31 mouse cellular contexts compared by ENCODE assay signal in the genomic region with DNA sequence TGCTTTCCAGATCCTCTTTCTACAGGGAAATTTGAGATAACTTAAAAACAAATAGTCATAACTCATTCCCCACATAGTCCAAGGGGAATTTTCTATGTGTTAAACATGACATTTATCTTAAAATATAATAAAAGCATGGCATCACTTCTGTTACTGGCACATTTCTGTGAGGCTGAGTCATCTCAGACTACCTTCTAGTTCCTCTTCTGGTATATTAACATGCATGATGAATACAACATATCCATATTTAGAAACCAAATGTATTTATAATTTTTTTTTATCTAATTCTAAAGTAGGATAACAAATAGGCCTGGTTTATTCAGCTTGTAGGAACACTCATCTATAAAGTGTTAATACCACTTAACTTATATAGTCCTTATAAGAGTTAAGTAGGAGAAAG. TPM values are rescaled to one million over a fixed set of nuclear protein-coding genes. Genes with fewer than 3 reads are reported as not detected.
A peak's percentile ranks its signal among the peaks of the same experiment; 100 is the strongest.
DNase-seq lines count a peak whose midpoint lies in the region; ATAC-seq and TF ChIP-seq lines count a peak whose summit lies in the region.
"Had no signal": no experiment of that assay in that cellular context is flagged by ENCODE, and none has a peak within 500 bp of the region (broad histone marks: within the 10 kb centered on the region; RNA-seq: fewer than 3 reads in every experiment).

No protein-coding gene starts in this region.

- H3K4me1 ChIP-seq in MEL (ENCODE audit: control insufficient read depth in 1 of 2, insufficient read depth in 2 of 2, low read length in 2 of 2), result peaks cover 12 to 36% of the 10 kb centered on the region in 2 experiments
- H3K4me1 ChIP-seq in liver, embryonic 13.5 days (replicated peaks), result peaks cover 60% of the 10 kb centered on the region

- TF ChIP-seq POLR2A in MEL (IDR thresholded peaks at IDR 0.05; ENCODE audit: control insufficient read depth in 1 of 2, insufficient read depth in 1 of 2, low read depth in 1 of 2, low read length in 2 of 2, poor library complexity in 1 of 2), result no peak

- H3K9ac ChIP-seq in MEL (ENCODE audit: control insufficient read depth, low read depth, low read length, poor library complexity, severe bottlenecking), result no peak overlapping the region; the same call in none of the 2 replicates
- H3K9ac ChIP-seq in liver, embryonic 13.5 days, result no peak overlapping the region; the same call in 1 of the 2 replicates
- H3K9ac ChIP-seq: embryonic facial prominence, embryonic 12.5 days; hindbrain, embryonic 15.5 days; limb, embryonic 15.5 days; lung, embryonic 15.5 days; midbrain, embryonic 12.5 days; neural tube, embryonic 12.5 days had no signal

- no peak for TF ChIP-seq RAD21 in MEL (IDR thresholded peaks at IDR 0.05; ENCODE audit: low read depth, low read length)

- no peak for TF ChIP-seq CTCF in MEL (IDR thresholded peaks at IDR 0.05 in 2 of 3, conservative IDR thresholded peaks at IDR 0.05 in 1 of 3; ENCODE audit: control insufficient read depth in 1 of 3, insufficient read depth in 1 of 3, low read depth in 2 of 3, low read length in 3 of 3, poor library complexity in 1 of 3, severe bottlenecking in 1 of 3)

- H3K4me3 ChIP-seq in MEL (ENCODE audit: control insufficient read depth in 1 of 2, insufficient read depth in 1 of 2, low read depth in 2 of 2, low read length in 2 of 2) (peak overlapping the region in 1 of 2 experiments; percentile 6; a peak in 1 of 4 replicates), macrophage (ENCODE audit: inconsistent target) (no peak overlapping the region)
- peak overlapping the region; percentile 31; the same call in 1 of the 2 replicates for H3K4me3 ChIP-seq in liver, embryonic 13.5 days (replicated peaks)
- H3K4me3 ChIP-seq: embryonic facial prominence, embryonic 12.5 days; heart, adult 2 months; heart, embryonic 13.5 days; hindbrain, embryonic 10.5 days; hindbrain, embryonic 15.5 days; layer of hippocampus, adult 2 months; limb, embryonic 10.5 days; limb, embryonic 15.5 days; lung, embryonic 15.5 days; megakaryocyte, embryonic 14.5 days; midbrain, embryonic 12.5 days; myocyte; neural tube, embryonic 12.5 days had no signal

- H3K36me3 ChIP-seq in MEL (ENCODE audit: control insufficient read depth in 1 of 2, insufficient read depth in 2 of 2, low read length in 2 of 2), result peaks cover 0 to 35% of the 10 kb centered on the region in 2 experiments
- H3K36me3 ChIP-seq in liver, embryonic 13.5 days, result peaks cover 37% of the 10 kb centered on the region
- H3K36me3 ChIP-seq in macrophage (ENCODE audit: inconsistent target), result peaks cover 22% of the 10 kb centered on the region

- DNase-seq in A20 (ENCODE audit: low read depth, low spot score) (peak; percentile 67), MEL (ENCODE audit: low read depth, low spot score) (peak; percentile 68)
- DNase-seq in liver, embryonic 13.5 days, result no peak
- no peak for DNase-seq in urinary bladder, postnatal 14 days (ENCODE audit: low spot score)
- no peak for DNase-seq in cerebellum, adult 9-10 months
- DNase-seq: adrenal gland, adult 2 months; adrenal gland, postnatal 36 days; cerebellum, adult 9-11 months; embryo, embryonic 11 days; heart, adult 2 months; heart, postnatal 10 days; kidney, adult 11 months; kidney, postnatal 36 days; right cerebral cortex, adult 18-20 months; thymus, adult 2 months; thymus, postnatal 36 days had no signal

- H3K9me3 ChIP-seq in MEL (replicated peaks; ENCODE audit: insufficient read depth, low read length), result no peaks in the 10 kb centered on the region
- H3K9me3 ChIP-seq in liver, embryonic 13.5 days (replicated peaks), result no peaks in the 10 kb centered on the region
- H3K9me3 ChIP-seq: embryonic facial prominence, embryonic 12.5 days; heart, embryonic 13.5 days; hindbrain, embryonic 10.5 days; hindbrain, embryonic 15.5 days; limb, embryonic 10.5 days; limb, embryonic 15.5 days; lung, embryonic 15.5 days; megakaryocyte, embryonic 14.5 days; midbrain, embryonic 12.5 days; neural tube, embryonic 12.5 days had no signal

- peak overlapping the region; percentile 85 for H3K4me2 ChIP-seq in liver, embryonic 13.5 days
- H3K4me2 ChIP-seq: embryonic facial prominence, embryonic 12.5 days; heart, embryonic 13.5 days; limb, embryonic 15.5 days; lung, embryonic 15.5 days; midbrain, embryonic 12.5 days; neural tube, embryonic 12.5 days had no signal

- H3K79me2 ChIP-seq in MEL (ENCODE audit: control insufficient read depth, insufficient read depth, low read length, poor library complexity) (peaks cover 49% of the 10 kb centered on the region), macrophage (ENCODE audit: inconsistent target) (peaks cover 23% of the 10 kb centered on the region)

- no peak for ATAC-seq in liver, embryonic 13.5 days (ENCODE audit: low read depth)
- ATAC-seq: forebrain, embryonic 16.5 days; inflammation-experienced regulatory T-cells, adult 6 months had no signal

- H3K27me3 ChIP-seq in MEL (ENCODE audit: control insufficient read depth in 1 of 2, insufficient read depth in 2 of 2, low read length in 2 of 2), result no peaks in the 10 kb centered on the region
- H3K27me3 ChIP-seq in liver, embryonic 13.5 days, result no peaks in the 10 kb centered on the region
- H3K27me3 ChIP-seq: embryonic facial prominence, embryonic 12.5 days; heart, embryonic 13.5 days; hindbrain, embryonic 15.5 days; limb, embryonic 15.5 days; lung, embryonic 15.5 days; megakaryocyte, embryonic 14.5 days; midbrain, embryonic 12.5 days; neural tube, embryonic 12.5 days had no signal

- TF ChIP-seq EP300 in MEL (IDR thresholded peaks at IDR 0.05; ENCODE audit: low read depth in 1 of 2, low read length in 2 of 2), result peak in 1 of 2 experiments; percentile 39; a peak in 1 of 4 replicates

- H3K27ac ChIP-seq in MEL (ENCODE audit: control insufficient read depth, low read depth, low read length) (peak overlapping the region; percentile 27; the same call in 1 of the 2 replicates), macrophage (0 out of 2 replicates have a peak overlapping the region, but pooled peaks have one; percentile 1)
- H3K27ac ChIP-seq in liver, embryonic 13.5 days, result no peak overlapping the region
- H3K27ac ChIP-seq: embryonic facial prominence, embryonic 12.5 days; heart, adult 2 months; heart, embryonic 13.5 days; hindbrain, embryonic 10.5 days; hindbrain, embryonic 15.5 days; layer of hippocampus, adult 2 months; limb, embryonic 10.5 days; limb, embryonic 15.5 days; midbrain, embryonic 12.5 days; neural tube, embryonic 12.5 days had no signal

TF ChIP-seq in MEL, 35 proteins besides CTCF, POLR2A, EP300 and RAD21 (continues in another document):
- TF ChIP-seq NRF1 (IDR thresholded peaks at IDR 0.05; ENCODE audit: insufficient read depth, low read depth, low read length, poor library complexity, severe bottlenecking), result no peak
- no peak for TF ChIP-seq NELFE (IDR thresholded peaks at IDR 0.05; ENCODE audit: low read depth, low read length)
- TF ChIP-seq E2F4 (IDR thresholded peaks at IDR 0.05; ENCODE audit: borderline replicate concordance, low read depth, low read length), result no peak
- no peak for TF ChIP-seq MAFK (IDR thresholded peaks at IDR 0.05; ENCODE audit: borderline replicate concordance, low read depth, low read length)
- no peak for TF ChIP-seq MAZ (IDR thresholded peaks at IDR 0.05; ENCODE audit: low read depth, low read length)
- TF ChIP-seq USF2 (IDR thresholded peaks at IDR 0.05; ENCODE audit: borderline replicate concordance in 1 of 2, insufficient read depth in 1 of 2, low read depth in 1 of 2, low read length in 2 of 2), result no peak
- no peak for TF ChIP-seq USF1 (IDR thresholded peaks at IDR 0.05; ENCODE audit: low read depth, low read length)
- no peak for TF ChIP-seq MYB (IDR thresholded peaks at IDR 0.05; ENCODE audit: low read depth, low read length)
- no peak for TF ChIP-seq POLR2AphosphoS5 (IDR thresholded peaks at IDR 0.05; ENCODE audit: borderline replicate concordance, low read depth, low read length)
- no peak for TF ChIP-seq HCFC1 (IDR thresholded peaks at IDR 0.05; ENCODE audit: low read depth, low read length)
- peak; percentile 42; the same call in 1 of the 2 replicates for TF ChIP-seq MXI1 (IDR thresholded peaks at IDR 0.05; ENCODE audit: low read depth, low read length)
- 0 out of 2 replicates have a peak, but pooled peaks have one; percentile 49 for TF ChIP-seq SIN3A (IDR thresholded peaks at IDR 0.05; ENCODE audit: low read length)
- TF ChIP-seq SMC3 (IDR thresholded peaks at IDR 0.05; ENCODE audit: low read depth, low read length), result no peak
- TF ChIP-seq ZKSCAN1 (IDR thresholded peaks at IDR 0.05; ENCODE audit: low read depth, low read length), result no peak
- no peak for TF ChIP-seq KAT2A (conservative IDR thresholded peaks at IDR 0.05; ENCODE audit: low read depth, low read length)
- no peak for TF ChIP-seq BHLHE40 (IDR thresholded peaks at IDR 0.05; ENCODE audit: borderline replicate concordance, low read depth, low read length)
- no peak for TF ChIP-seq ELF1 (IDR thresholded peaks at IDR 0.05; ENCODE audit: low read depth, low read length)
- TF ChIP-seq MYC (IDR thresholded peaks at IDR 0.05; ENCODE audit: low read depth, low read length), result peak; percentile 84
- 0 out of 2 replicates have a peak, but pooled peaks have one; percentile 11 for TF ChIP-seq MAX (IDR thresholded peaks at IDR 0.05; ENCODE audit: low read length)
- TF ChIP-seq ZNF384 (IDR thresholded peaks at IDR 0.05; ENCODE audit: low read depth, low read length), result no peak

RNA-seq across cellular contexts. Expression of a gene that starts 2.0 kb away (rescaled TPM):
- total RNA-seq in MEL (2012; rRNA removed), result 27.9 and 28.7 TPM in 2 replicates
- 100 to 1,000 TPM in 1 of 2 experiments, 10 to 100 TPM in 1; 36.0 to 142 TPM for polyA plus RNA-seq in MEL (2012; ENCODE audit: insufficient read depth in 1 of 2, insufficient read length in 2 of 2, low read depth in 1 of 2, low replicate concordance in 2 of 2, missing spikeins in 1 of 2)
- 19.2 and 21.5 TPM in 2 replicates for polyA plus RNA-seq in liver, embryonic 13.5 days (2015; fragmentation: Nextera tagmentation; extraction: Ambion mirVana)
- total RNA-seq in macrophage (2018; cell fraction: chromatin; rRNA removed), result 10 to 100 TPM in 20 of 26 experiments, 1 to 10 TPM in 6; 2.7 to 62.9 (median 24.8) TPM
- total RNA-seq in macrophage (2018; cell fraction: cytosol; rRNA removed), result 10 to 100 TPM in 5 of 26 experiments, 1 to 10 TPM in 21; 2.6 to 10.9 (median 8.5) TPM
- 10 to 100 TPM in 19 of 26 experiments, 1 to 10 TPM in 7; 5.1 to 51.2 (median 15.3) TPM for total RNA-seq in macrophage (2018; cell fraction: nucleus; rRNA removed)
- 9.9 to 18.5 TPM (median 11.4 TPM) in 3 replicates for polyA plus RNA-seq in macrophage (2018)

RNA-seq across cellular contexts. Expression of a gene that starts 2.0 kb away (rescaled TPM):
- 27.7 and 34.7 TPM in 2 replicates for total RNA-seq in MEL (2012; rRNA removed)
- polyA plus RNA-seq in MEL (2012; ENCODE audit: insufficient read depth in 1 of 2, insufficient read length in 2 of 2, low read depth in 1 of 2, low replicate concordance in 2 of 2, missing spikeins in 1 of 2), result 10 to 100 TPM; 22.4 to 37.6 TPM
- 7.7 and 8.2 TPM in 2 replicates for polyA plus RNA-seq in liver, embryonic 13.5 days (2015; fragmentation: Nextera tagmentation; extraction: Ambion mirVana)
- total RNA-seq in macrophage (2018; cell fraction: chromatin; rRNA removed), result 10 to 100 TPM; 12.0 to 46.5 (median 32.0) TPM
- total RNA-seq in macrophage (2018; cell fraction: cytosol; rRNA removed), result 1 to 10 TPM; 4.7 to 10.0 (median 7.1) TPM
- 10 to 100 TPM in 25 of 26 experiments, 1 to 10 TPM in 1; 9.2 to 39.8 (median 21.7) TPM for total RNA-seq in macrophage (2018; cell fraction: nucleus; rRNA removed)
- 5.8 to 7.3 TPM (median 6.6 TPM) in 3 replicates for polyA plus RNA-seq in macrophage (2018)

Comparison
In these comparisons a context has a peak if more than half of its experiments do, and no peak if none do; other contexts are left out.
1. DNase-seq: peak in A20 (single experiment) and MEL (single experiment); none in liver, embryonic 13.5 days (single experiment), urinary bladder, postnatal 14 days (single experiment) and cerebellum, adult 9-10 months (single experiment).